Mouse (Mus musculus) right cerebral cortex, adult 2 months (tissue): ENCODE results near the gene Rcn1.

Source experiments
- DNase-seq, 2 experiments: peaks; one replicate each; pipeline ENCODE4 v3.0.0; 2021 to 2022; ENCODE audit warnings: low spot score in 2 of 2

Gene Rcn1

GRCm38 (mm10) chr2:105337171-105337875 is 61.8 kb downstream of the Rcn1 start:
- DNase-seq: no peak

GRCm38 (mm10) chr2:105336314-105337027 is 62.6 kb downstream of the Rcn1 start:
- no peak for DNase-seq
